Mouse (Mus musculus) cortical plate, adult 2 months (tissue): ENCODE measurements around the gene Pycr2.

Source experiments
- CTCF ChIP-seq: fragments of 200-500 bp; IDR thresholded peaks from 2 replicates; pipeline ENCODE4 v1.5.1; 2011; ENCODE audit warnings: mild to moderate bottlenecking, control low read depth, low read length; ENCODE audit not compliant: insufficient read depth; ENCODE audit errors: extremely low read depth
- POLR2A ChIP-seq: fragments of 200-500 bp; IDR thresholded peaks from 2 replicates; pipeline ENCODE4 v1.6.1; 2011; ENCODE audit warnings: mild to moderate bottlenecking, low read length, control low read depth; ENCODE audit not compliant: insufficient read depth; ENCODE audit errors: extremely low read depth

GRCm38 (mm10) chr1:180875126-180875525, 29.0 kb upstream of the Pycr2 start:
- TF ChIP-seq POLR2A = no peak
- TF ChIP-seq CTCF = no peak
